Mouse (Mus musculus) midbrain, embryonic 15.5 days (tissue): ENCODE measurements around the gene Meltf. TPM values are rescaled to one million over a fixed set of nuclear protein-coding genes. Genes with fewer than 3 reads are reported as not detected.

Source experiments
- ATAC-seq: fragments of 200-750 bp; cut with Nextera tagmentation; replicated peaks from 2 replicates; pipeline ENCODE4 v1.8.0; 2017; ENCODE audit warnings: moderate TSS enrichment
- H3K27ac ChIP-seq: fragments of 300-500 bp; sonication (generic); 2 replicates; pipeline ENCODE4 v1.5.1; 2015; ENCODE audit warnings: mild to moderate bottlenecking, inconsistent platforms
- H3K27me3 ChIP-seq: fragments of 300-500 bp; sonication (generic); replicated peaks from 2 replicates; pipeline ENCODE4 v1.6.1; 2015; ENCODE audit warnings: inconsistent platforms
- H3K36me3 ChIP-seq: fragments of 300-500 bp; sonication (generic); replicated peaks from 2 replicates; pipeline ENCODE4 v1.6.1; 2015; ENCODE audit warnings: inconsistent platforms
- H3K4me1 ChIP-seq: fragments of 300-500 bp; sonication (generic); 2 replicates; pipeline ENCODE4 v1.6.1; 2015; ENCODE audit warnings: inconsistent platforms
- H3K4me2 ChIP-seq: fragments of 300-500 bp; sonication (generic); 2 replicates; pipeline ENCODE4 v1.6.1; 2015; ENCODE audit warnings: inconsistent platforms, mild to moderate bottlenecking, moderate library complexity
- H3K4me3 ChIP-seq: fragments of 300-500 bp; sonication (generic); 2 replicates; pipeline ENCODE4 v1.5.1; 2015; ENCODE audit warnings: mild to moderate bottlenecking, inconsistent platforms
- H3K9ac ChIP-seq: fragments of 300-500 bp; sonication (generic); 2 replicates; pipeline ENCODE4 v1.6.1; 2015; ENCODE audit warnings: mild to moderate bottlenecking, inconsistent platforms
- H3K9me3 ChIP-seq: fragments of 300-500 bp; sonication (generic); 2 replicates; pipeline ENCODE4 v1.6.1; 2016; ENCODE audit warnings: inconsistent platforms
- WGBS: fragments of 180-500 bp; shearing (Covaris S2); methylation state at CpG from one replicate; pipeline ENCODE4 v1.1.7; 2015; ENCODE audit warnings: mixed read lengths; 5-methylcytosine and 5-hydroxymethylcytosine counted together
- polyA plus RNA-seq: library from polyadenylated mRNA; unstranded; fragments of >200 nt; fragmentation: Nextera tagmentation; extraction: Ambion mirVana; gene quantifications from 2 replicates; pipeline ENCODE4 v1.2.1, GENCODE M21; 2015

The Meltf gene
- polyA plus RNA-seq, 1 experiment from 2014 or later = 0.12 TPM

GRCm38 (mm10) chr16:31873721-31874120 is 4.9 kb upstream of the Meltf start:
- Histone ChIP-seq H3K4me1 (no peaks in the 10 kb centered on the region), H3K4me3 (no peak overlapping the region), H3K27ac (no peak overlapping the region), H3K36me3 (no peaks in the 10 kb centered on the region), H3K9me3 (no peaks in the 10 kb centered on the region), H3K9ac (no peak overlapping the region), H3K27me3 (no peaks in the 10 kb centered on the region), H3K4me2 (no peak overlapping the region)
- ATAC-seq = no peak
- 79% methylated on average over 8 of the region's 8 CpGs for WGBS

GRCm38 (mm10) chr16:31875391-31875790 is 3.2 kb upstream of the Meltf start:
- ATAC-seq = no peak
- 96% methylated on average over 4 of the region's 4 CpGs for WGBS
- Histone ChIP-seq H3K9me3 (no peaks in the 10 kb centered on the region), H3K4me2 (no peak overlapping the region), H3K9ac (no peak overlapping the region), H3K4me1 (no peaks in the 10 kb centered on the region), H3K27me3 (no peaks in the 10 kb centered on the region), H3K27ac (no peak overlapping the region), H3K36me3 (no peaks in the 10 kb centered on the region), H3K4me3 (no peak overlapping the region)

- Histone ChIP-seq H3K36me3 (no peaks in the 10 kb centered on the region), H3K27me3 (no peaks in the 10 kb centered on the region), H3K27ac (no peak overlapping the region), H3K4me3 (no peak overlapping the region), H3K9ac (no peak overlapping the region), H3K4me2 (no peak overlapping the region), H3K4me1 (no peaks in the 10 kb centered on the region), H3K9me3 (no peaks in the 10 kb centered on the region)
- WGBS = 76% methylated on average over 10 of the region's 10 CpGs
- no peak for ATAC-seq
These were observed 2.2 kb upstream of the Meltf start for GRCm38 (mm10) chr16:31876386-31876785.

GRCm38 (mm10) chr16:31878052-31878451 is 558 bp upstream of the Meltf start:
- H3K4me2 ChIP-seq = no peak overlapping the region
- no peak overlapping the region for H3K4me3 ChIP-seq
- no peaks in the 10 kb centered on the region for H3K36me3 ChIP-seq
- 70% methylated on average over 6 of the region's 6 CpGs for WGBS
- no peak overlapping the region for H3K27ac ChIP-seq
- no peak for ATAC-seq
- H3K4me1 ChIP-seq = no peaks in the 10 kb centered on the region; the same call in 1 of the 2 replicates
- H3K9me3 ChIP-seq = no peaks in the 10 kb centered on the region
- H3K27me3 ChIP-seq = no peaks in the 10 kb centered on the region
- H3K9ac ChIP-seq = no peak overlapping the region

GRCm38 (mm10) chr16:31880146-31880840 is 1.7 kb downstream of the Meltf start:
- Histone ChIP-seq H3K4me3 (no peak overlapping the region), H3K4me1 (peaks cover 5% of the 10 kb centered on the region; the same call in 1 of the 2 replicates), H3K27ac (no peak overlapping the region), H3K4me2 (no peak overlapping the region), H3K9me3 (no peaks in the 10 kb centered on the region), H3K36me3 (no peaks in the 10 kb centered on the region), H3K9ac (no peak overlapping the region), H3K27me3 (no peaks in the 10 kb centered on the region)
- WGBS = 82% methylated on average over 8 of the region's 8 CpGs
- no peak for ATAC-seq

- no peak overlapping the region for H3K4me3 ChIP-seq
- peaks cover 5% of the 10 kb centered on the region; the same call in 1 of the 2 replicates for H3K4me1 ChIP-seq
- no peak overlapping the region for H3K27ac ChIP-seq
- H3K4me2 ChIP-seq = no peak overlapping the region
- H3K9ac ChIP-seq = no peak overlapping the region
- 56% methylated on average over 9 of the region's 9 CpGs for WGBS
- H3K9me3 ChIP-seq = no peaks in the 10 kb centered on the region
- no peaks in the 10 kb centered on the region for H3K27me3 ChIP-seq
- no peaks in the 10 kb centered on the region for H3K36me3 ChIP-seq
- ATAC-seq = no peak
These were observed 3.8 kb downstream of the Meltf start for GRCm38 (mm10) chr16:31882381-31882908.

GRCm38 (mm10) chr16:31883302-31883701 is 4.7 kb downstream of the Meltf start:
- 80% methylated on average over 14 of the region's 14 CpGs for WGBS
- no peak overlapping the region for H3K4me2 ChIP-seq
- no peak overlapping the region for H3K4me3 ChIP-seq
- no peak overlapping the region for H3K27ac ChIP-seq
- no peaks in the 10 kb centered on the region for H3K36me3 ChIP-seq
- ATAC-seq = no peak
- no peaks in the 10 kb centered on the region for H3K27me3 ChIP-seq
- no peaks in the 10 kb centered on the region for H3K9me3 ChIP-seq
- no peak overlapping the region for H3K9ac ChIP-seq
- peaks cover 5% of the 10 kb centered on the region; the same call in 1 of the 2 replicates for H3K4me1 ChIP-seq

- peaks cover 5% of the 10 kb centered on the region; the same call in 1 of the 2 replicates for H3K4me1 ChIP-seq
- no peak overlapping the region for H3K27ac ChIP-seq
- H3K9ac ChIP-seq = no peak overlapping the region
- no peak overlapping the region for H3K4me2 ChIP-seq
- no peaks in the 10 kb centered on the region for H3K27me3 ChIP-seq
- no peaks in the 10 kb centered on the region for H3K36me3 ChIP-seq
- peak; percentile 57; the same call in 1 of the 2 replicates for ATAC-seq
- H3K9me3 ChIP-seq = no peaks in the 10 kb centered on the region
- no peak overlapping the region for H3K4me3 ChIP-seq
- WGBS = 17% methylated on average over 6 of the region's 6 CpGs
These were observed 5.3 kb downstream of the Meltf start for GRCm38 (mm10) chr16:31883902-31884301.

- no peaks in the 10 kb centered on the region for H3K9me3 ChIP-seq
- H3K9ac ChIP-seq = no peak overlapping the region
- no peaks in the 10 kb centered on the region for H3K36me3 ChIP-seq
- no peaks in the 10 kb centered on the region for H3K4me1 ChIP-seq
- no peak overlapping the region for H3K4me3 ChIP-seq
- ATAC-seq = no peak
- no peak overlapping the region for H3K27ac ChIP-seq
- H3K4me2 ChIP-seq = no peak overlapping the region
- no peaks in the 10 kb centered on the region for H3K27me3 ChIP-seq
- 55% methylated on average over 7 of the region's 7 CpGs for WGBS
These were observed 12.3 kb downstream of the Meltf start for GRCm38 (mm10) chr16:31890907-31891306.

- H3K4me3 ChIP-seq = no peak overlapping the region
- no peak for ATAC-seq
- no peaks in the 10 kb centered on the region for H3K27me3 ChIP-seq
- no peak overlapping the region for H3K9ac ChIP-seq
- no peak overlapping the region for H3K27ac ChIP-seq
- no peaks in the 10 kb centered on the region for H3K36me3 ChIP-seq
- WGBS = 71% methylated on average over 5 of the region's 5 CpGs
- no peak overlapping the region for H3K4me2 ChIP-seq
- peaks cover 16% of the 10 kb centered on the region for H3K4me1 ChIP-seq
- no peaks in the 10 kb centered on the region for H3K9me3 ChIP-seq
These were observed 15.0 kb downstream of the Meltf start for GRCm38 (mm10) chr16:31893396-31894141.

- Histone ChIP-seq H3K27me3 (no peaks in the 10 kb centered on the region), H3K27ac (peak overlapping the region; percentile 75)
These were observed 18.6 kb downstream of the Meltf start for GRCm38 (mm10) chr16:31896971-31897774.

More at GRCm38 (mm10) chr16:31896971-31897774, 18.6 kb downstream of the Meltf start:
- H3K9me3 ChIP-seq = no peaks in the 10 kb centered on the region
- ATAC-seq = peak; percentile 80
- H3K4me2 ChIP-seq = peak overlapping the region; percentile 58
- H3K4me3 ChIP-seq = peak overlapping the region; percentile 31
- WGBS = 7% methylated on average over 29 of the region's 29 CpGs
- H3K36me3 ChIP-seq = no peaks in the 10 kb centered on the region
- peaks cover 16% of the 10 kb centered on the region for H3K4me1 ChIP-seq
- H3K9ac ChIP-seq = peak overlapping the region; percentile 44
